Mouse (Mus musculus) A20 (cell line): ENCODE measurements around the gene Ube2d1.
A peak's percentile ranks its signal among the peaks of the same experiment; 100 is the strongest.

Experiments
- DNase-seq: peaks from one replicate; pipeline ENCODE4 v3.0.0-alpha.2; 2011; ENCODE audit warnings: low read depth, low spot score

Ube2d1 gene

GRCm38 (mm10) chr10:71285126-71285580, at the start of gene Ube2d1:
Gene Ube2d1 (minus strand): TSS chr10:71285262.
- DNase-seq: peak; percentile 86

GRCm38 (mm10) chr10:71332859-71333258, 47.8 kb upstream of the Ube2d1 start:
- no peak for DNase-seq

DNA sequence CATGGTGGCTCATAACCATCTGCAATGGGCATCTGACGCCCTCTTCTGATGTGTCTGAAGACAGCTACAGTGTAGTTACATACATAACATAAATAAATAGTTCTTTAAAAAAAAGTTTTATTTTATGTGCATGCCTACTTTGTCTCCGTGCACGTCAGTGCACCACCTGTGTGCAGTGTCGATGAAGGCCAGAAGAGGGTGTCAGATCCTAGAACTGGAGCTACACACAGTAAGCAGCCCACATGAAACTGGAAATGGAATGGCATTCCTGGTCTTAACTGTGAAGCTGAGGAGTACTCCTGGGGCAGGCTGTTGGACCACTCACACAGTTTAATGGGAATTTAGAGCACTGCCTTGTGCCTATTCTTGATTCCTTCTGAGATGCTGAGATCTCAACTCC, 47.3 kb upstream of the Ube2d1 start:
- DNase-seq: peak; percentile 22

GRCm38 (mm10) chr10:71331908-71332307, 46.8 kb upstream of the Ube2d1 start:
- no peak for DNase-seq

DNA sequence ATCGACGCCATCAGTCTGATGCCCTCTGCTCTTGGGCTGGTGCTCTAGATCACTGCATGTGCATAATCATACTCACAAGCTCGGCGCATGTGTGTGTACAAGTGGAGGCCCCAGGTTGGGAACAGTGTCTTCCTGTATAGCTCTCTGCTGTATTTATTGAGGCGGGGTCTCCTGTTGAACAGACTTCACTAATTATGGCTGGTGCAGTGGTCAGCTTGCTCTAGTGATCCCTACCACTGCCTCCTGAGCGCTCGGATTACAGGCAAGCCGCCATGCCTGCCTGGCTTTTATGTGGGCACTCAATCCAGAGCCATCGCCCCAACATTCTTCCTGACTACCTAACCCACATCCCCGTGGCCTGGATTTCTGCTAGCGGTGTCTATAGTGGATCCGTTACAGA, 45.0 kb upstream of the Ube2d1 start:
- no peak for DNase-seq

DNA sequence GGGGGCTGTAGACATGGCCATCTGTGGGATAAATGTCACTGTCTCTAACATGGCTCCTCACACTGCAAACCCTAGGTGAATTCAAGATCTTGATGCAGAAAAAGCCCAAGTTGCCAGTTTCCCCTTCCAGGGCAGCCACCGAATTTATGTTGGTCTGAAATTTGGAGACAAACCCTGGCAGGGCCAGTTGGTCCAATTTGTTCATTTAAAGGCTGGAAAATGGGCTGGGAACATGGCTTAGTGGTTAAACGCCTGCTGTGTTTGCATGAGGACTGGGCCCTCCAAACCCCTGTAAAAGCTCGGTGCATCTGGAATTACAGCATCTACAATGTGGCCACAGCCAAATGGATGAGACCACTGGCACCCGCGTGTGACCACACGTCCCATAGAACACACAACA, 44.2 kb upstream of the Ube2d1 start:
- DNase-seq: no peak

DNA sequence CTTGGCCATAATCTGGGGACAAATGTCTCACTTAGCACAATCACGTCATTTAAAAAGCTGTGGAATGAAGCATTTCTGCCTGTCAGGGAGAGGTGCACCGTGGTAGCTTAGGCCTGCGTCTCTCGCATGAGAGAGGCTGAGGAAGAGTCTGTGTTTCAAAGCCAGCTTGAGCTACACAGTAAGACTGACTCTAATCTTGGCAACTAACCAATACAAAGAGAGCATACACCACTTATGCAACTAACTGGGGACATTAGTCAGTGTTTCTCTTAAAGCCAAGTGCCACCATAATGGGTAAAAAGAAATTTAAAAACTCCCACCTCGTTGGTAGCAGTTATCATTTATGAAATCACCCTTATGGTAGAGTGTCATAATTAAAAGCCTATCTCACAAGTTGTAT, 43.8 kb upstream of the Ube2d1 start:
- no peak for DNase-seq

GRCm38 (mm10) chr10:71328382-71328781, 43.3 kb upstream of the Ube2d1 start:
- no peak for DNase-seq

- DNase-seq: no peak
These were observed 42.3 kb upstream of the Ube2d1 start for GRCm38 (mm10) chr10:71327386-71327785.

DNA sequence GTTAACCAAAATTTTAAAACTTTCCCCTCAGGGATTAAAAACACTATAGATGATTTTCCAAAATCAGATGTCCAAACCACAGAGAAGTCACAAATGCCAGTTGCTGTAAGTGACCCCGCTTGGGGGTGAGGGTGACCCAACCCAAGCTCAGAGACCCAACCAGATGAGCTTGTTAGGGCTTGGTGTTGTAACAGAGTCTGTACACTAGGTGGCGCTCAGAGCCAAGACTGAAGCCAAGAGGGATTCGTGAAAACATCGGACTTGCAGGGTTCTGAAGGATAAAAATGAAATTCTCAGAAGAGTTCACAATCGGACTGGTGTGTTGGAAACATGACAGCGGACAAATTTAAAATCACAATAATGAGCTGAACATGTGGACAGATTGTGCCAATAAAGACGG, 41.7 kb upstream of the Ube2d1 start:
- DNase-seq: peak; percentile 67

DNA sequence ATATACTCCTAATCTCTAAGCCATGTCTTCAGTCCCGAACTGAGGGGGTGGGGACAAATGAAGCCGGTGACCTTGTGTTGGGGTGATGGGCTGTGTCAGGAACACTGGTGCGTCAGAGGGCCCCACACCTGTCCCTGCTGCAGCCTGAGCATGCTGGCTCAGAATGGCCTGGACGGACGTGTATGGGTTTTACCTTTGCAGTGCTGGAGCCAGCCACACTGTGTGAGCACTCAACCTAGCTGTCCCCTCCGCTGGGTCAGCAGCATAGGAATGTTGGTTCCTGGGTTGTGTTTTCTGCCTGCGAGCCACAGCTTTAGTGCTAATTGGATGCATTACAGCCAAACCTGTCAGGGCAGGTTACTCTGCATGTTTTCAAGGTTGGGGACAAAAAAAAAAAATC, 41.1 kb upstream of the Ube2d1 start:
- DNase-seq: no peak

DNA sequence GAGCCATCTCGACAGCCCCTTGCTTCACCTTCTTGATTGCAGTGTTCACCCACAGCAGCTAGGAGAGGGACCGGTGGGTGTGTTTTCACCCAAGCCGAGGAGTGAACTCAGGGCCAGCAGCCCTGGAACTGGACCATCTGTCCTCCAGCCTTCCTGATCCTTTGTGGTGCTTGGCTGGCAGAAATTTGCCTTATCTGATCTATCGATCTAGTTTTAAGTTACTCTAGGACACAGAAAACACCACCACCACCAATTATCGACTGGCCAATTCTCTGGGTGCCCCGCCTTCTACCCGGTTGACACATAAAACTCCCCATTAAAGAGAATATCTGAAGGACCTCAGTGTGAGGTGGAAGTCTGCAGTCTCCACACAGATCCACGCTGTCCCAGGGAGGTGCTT, 38.6 kb upstream of the Ube2d1 start:
- DNase-seq: no peak

GRCm38 (mm10) chr10:71316497-71316896, 31.4 kb upstream of the Ube2d1 start:
- no peak for DNase-seq

GRCm38 (mm10) chr10:71316056-71316455, 31.0 kb upstream of the Ube2d1 start:
- no peak for DNase-seq

DNA sequence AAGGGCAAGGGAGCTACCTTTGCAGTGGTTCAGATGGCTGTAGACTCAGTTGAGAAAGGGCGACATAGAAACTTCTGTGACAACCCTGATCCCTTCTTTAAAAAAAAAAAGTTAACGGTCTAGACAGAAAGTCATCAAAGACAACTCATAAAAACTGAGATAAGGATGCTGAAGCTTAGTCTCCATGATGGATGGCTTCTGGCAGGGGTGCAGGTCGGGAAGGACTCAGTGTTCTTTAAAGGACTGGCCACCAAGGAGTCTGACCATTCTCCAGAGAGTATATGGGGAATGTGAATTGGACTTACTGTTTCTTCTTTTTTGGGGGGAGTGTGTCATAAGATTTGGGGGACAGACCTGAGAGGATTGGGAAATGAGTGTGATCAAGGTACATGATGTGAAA, 29.5 kb upstream of the Ube2d1 start:
- DNase-seq: no peak

- no peak for DNase-seq
These were observed 25.2 kb upstream of the Ube2d1 start for GRCm38 (mm10) chr10:71310288-71310687.

DNA sequence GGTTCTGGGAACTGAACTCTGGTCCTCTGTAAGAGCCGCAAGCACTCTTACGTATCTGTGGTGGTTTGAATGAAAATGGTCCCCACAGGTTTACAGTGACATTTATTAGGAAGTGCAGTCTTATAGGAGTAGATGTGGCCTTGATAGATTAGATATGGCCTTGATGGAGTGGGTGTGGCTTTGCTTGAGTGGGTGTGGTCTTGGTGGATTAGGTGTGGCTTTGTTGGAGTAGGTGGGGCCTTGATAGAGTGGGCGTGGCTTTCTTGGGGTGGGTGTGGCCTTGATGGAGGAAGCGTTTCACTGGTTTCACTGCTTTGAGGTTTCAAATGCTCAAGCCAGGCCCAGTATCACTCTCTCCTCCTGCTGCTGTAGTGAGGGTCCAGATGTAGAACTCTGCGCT, 23.1 kb upstream of the Ube2d1 start:
- peak; percentile 12 for DNase-seq

- no peak for DNase-seq
These were observed 21.7 kb upstream of the Ube2d1 start for GRCm38 (mm10) chr10:71306759-71307158.

GRCm38 (mm10) chr10:71306190-71306589, 21.1 kb upstream of the Ube2d1 start:
- DNase-seq: peak; percentile 73

DNA sequence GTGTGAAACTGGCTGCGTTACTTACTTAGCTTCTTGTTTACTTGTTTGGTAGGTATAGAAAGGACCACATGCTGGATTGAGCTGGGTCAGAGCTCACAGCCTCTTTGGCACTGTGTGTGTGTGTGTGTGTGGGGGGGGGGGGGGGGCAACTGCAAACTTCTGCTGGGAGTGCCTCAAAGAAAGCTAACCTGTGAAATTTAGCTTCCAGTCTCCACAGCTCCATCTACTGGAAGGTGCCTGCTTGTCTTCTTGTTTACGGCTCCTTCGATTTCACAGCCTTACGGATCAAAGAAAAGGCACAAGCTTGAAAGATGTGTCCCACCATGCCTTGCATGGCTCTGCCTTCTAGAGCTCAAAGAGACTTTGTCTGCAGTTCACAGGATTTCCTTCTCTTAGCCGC, 17.4 kb upstream of the Ube2d1 start:
- peak; percentile 48 for DNase-seq

GRCm38 (mm10) chr10:71300161-71300560, 15.1 kb upstream of the Ube2d1 start:
- no peak for DNase-seq

DNA sequence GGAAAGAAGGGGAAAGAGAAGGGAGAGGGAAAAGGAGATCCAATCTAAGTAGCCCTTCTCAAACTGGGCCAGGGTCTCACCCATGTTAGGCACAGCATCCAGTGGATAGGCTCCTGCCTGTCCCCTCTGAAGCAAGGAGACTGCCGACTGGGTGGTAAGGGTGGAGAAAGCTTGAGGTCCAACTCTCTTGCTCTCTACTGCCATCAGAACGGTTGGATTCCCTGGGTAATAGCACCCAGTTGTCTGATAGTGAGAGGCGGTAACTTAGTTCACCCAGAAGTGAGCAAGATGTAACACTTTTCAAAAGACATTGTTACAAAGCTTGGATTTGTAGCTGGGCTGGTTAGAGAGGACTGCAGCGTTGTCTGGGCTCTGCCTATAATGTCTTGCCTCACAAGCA, 8.2 kb upstream of the Ube2d1 start:
- DNase-seq: peak; percentile 20

DNA sequence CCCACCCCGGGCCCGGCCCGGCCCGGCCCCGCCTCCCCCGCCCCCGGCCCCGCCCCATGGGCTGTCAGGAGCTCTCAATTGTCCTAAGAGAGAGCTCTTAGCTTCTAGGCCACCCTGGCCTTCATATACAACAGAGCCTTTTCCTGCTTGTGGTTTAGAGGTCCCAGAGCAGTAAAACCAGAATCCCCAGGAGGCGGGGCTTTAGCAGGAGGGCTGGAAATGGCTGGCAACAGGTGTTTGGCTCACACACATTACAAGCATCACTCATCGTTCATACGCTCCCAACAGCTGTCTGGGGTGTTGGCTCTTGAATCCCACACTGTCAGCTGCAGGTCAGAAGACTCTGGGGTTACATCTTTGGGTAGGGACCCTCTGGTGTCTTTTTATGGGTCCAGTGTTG, 7.2 kb upstream of the Ube2d1 start:
- DNase-seq: peak; percentile 34

- DNase-seq: peak; percentile 48
These were observed 6.7 kb upstream of the Ube2d1 start for GRCm38 (mm10) chr10:71291801-71292200.
